Mouse (Mus musculus) frontal cortex, postnatal 14 days (tissue): ENCODE results near the gene Olfr159.

Experiments used
- DNase-seq, 2 experiments: peaks; one replicate each; pipeline ENCODE4 v3.0.0; 2022; ENCODE audit warnings: low spot score in 2 of 2

The Olfr159 gene

GRCm38 (mm10) chr4:43729794-43730550 is 40.8 kb downstream of the Olfr159 start, which contains the start of gene Spaar:
Gene Spaar (plus strand): TSS chr4:43730034.
- no peak for DNase-seq

GRCm38 (mm10) chr4:43729126-43729525 is 41.7 kb downstream of the Olfr159 start:
- no peak for DNase-seq

- DNase-seq: no peak
Observed at GRCm38 (mm10) chr4:43728576-43728954, 42.2 kb downstream of the Olfr159 start.

GRCm38 (mm10) chr4:43727718-43728575 is 42.9 kb downstream of the Olfr159 start:
- no peak for DNase-seq

- DNase-seq: no peak
Observed at GRCm38 (mm10) chr4:43726995-43727394, 43.8 kb downstream of the Olfr159 start, which contains the start of gene Hrct1. Gene Hrct1 (plus strand): TSS chr4:43727188.

- DNase-seq: no peak
Observed at GRCm38 (mm10) chr4:43726228-43726993, 44.4 kb downstream of the Olfr159 start.

GRCm38 (mm10) chr4:43724764-43725163 is 46.0 kb downstream of the Olfr159 start:
- no peak for DNase-seq

- DNase-seq: no peak
Observed at GRCm38 (mm10) chr4:43722191-43722590, 48.6 kb downstream of the Olfr159 start.

GRCm38 (mm10) chr4:43720491-43721228 is 50.1 kb downstream of the Olfr159 start:
- no peak for DNase-seq
